Mouse (Mus musculus): Measurements from ENCODE around the gene Arl6ip5.

DNA sequence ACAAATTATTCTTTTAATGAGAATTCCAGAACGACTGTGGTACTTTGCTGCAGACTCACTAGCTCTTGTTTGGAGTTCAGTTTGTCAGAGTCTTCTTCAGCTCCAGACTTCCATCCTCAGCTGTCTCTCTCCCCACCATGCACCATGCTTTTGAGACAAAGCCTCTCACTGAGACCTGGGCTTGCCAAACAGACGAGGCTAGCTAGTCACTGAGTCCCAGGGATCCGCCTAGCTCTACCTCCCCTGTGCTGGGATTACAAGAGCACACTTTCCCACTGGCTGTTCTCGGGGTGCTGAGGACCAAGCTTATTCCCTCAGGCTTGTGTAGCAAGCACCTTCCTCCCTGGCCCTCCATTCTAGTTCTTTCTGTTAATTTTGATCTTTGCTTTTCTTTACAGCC is 13.1 kb downstream of the Arl6ip5 start:
- TF ChIP-seq CTCF (IDR thresholded peaks at IDR 0.05; ENCODE audit: borderline replicate concordance, control insufficient read depth, extremely low read depth, insufficient read depth, low read length, poor library complexity) (no peak), POLR2A (IDR thresholded peaks at IDR 0.05; ENCODE audit: control insufficient read depth, extremely low read depth, insufficient read depth, low read length, poor library complexity) (no peak)

All from thymus, adult 2 months (tissue).